Mouse (Mus musculus) neural tube, embryonic 13.5 days (tissue): ENCODE results near the gene Chchd1. TPM values are rescaled to one million over a fixed set of nuclear protein-coding genes. Genes with fewer than 3 reads are reported as not detected.

Experiments
- ATAC-seq: fragments of 200-750 bp; cut with Nextera tagmentation; 2 replicates; pipeline ENCODE4 v1.8.0; 2017; ENCODE audit warnings: low read depth, mild to moderate bottlenecking, moderate TSS enrichment, moderate library complexity
- H3K27ac ChIP-seq: fragments of 300-500 bp; sonication (generic); replicated peaks from 2 replicates; pipeline ENCODE4 v1.5.1; 2015; ENCODE audit warnings: moderate library complexity, mild to moderate bottlenecking, inconsistent platforms
- H3K27me3 ChIP-seq: fragments of 300-500 bp; sonication (generic); 2 replicates; pipeline ENCODE4 v1.6.1; 2015; ENCODE audit warnings: mild to moderate bottlenecking, inconsistent platforms
- H3K36me3 ChIP-seq: fragments of 300-500 bp; sonication (generic); 2 replicates; pipeline ENCODE4 v1.6.1; 2015; ENCODE audit warnings: mild to moderate bottlenecking, inconsistent platforms
- H3K4me1 ChIP-seq: fragments of 300-500 bp; sonication (generic); replicated peaks from 2 replicates; pipeline ENCODE4 v1.6.1; 2015; ENCODE audit warnings: inconsistent platforms
- H3K4me2 ChIP-seq: fragments of 300-500 bp; sonication (generic); 2 replicates; pipeline ENCODE4 v1.6.1; 2015; ENCODE audit warnings: inconsistent platforms, mild to moderate bottlenecking, moderate library complexity
- H3K4me3 ChIP-seq: fragments of 300-500 bp; sonication (generic); 2 replicates; pipeline ENCODE4 v1.5.1; 2015; ENCODE audit warnings: mild to moderate bottlenecking, inconsistent platforms
- H3K9ac ChIP-seq: fragments of 300-500 bp; sonication (generic); 2 replicates; pipeline ENCODE4 v1.6.1; 2015; ENCODE audit warnings: moderate library complexity, mild to moderate bottlenecking, inconsistent platforms
- H3K9me3 ChIP-seq: fragments of 300-500 bp; sonication (generic); 2 replicates; pipeline ENCODE4 v1.6.1; 2016; ENCODE audit warnings: inconsistent platforms
- WGBS: fragments of 180-500 bp; shearing (Covaris S2); methylation state at CpG from one replicate; pipeline ENCODE4 v1.1.7; 2015; 5-methylcytosine and 5-hydroxymethylcytosine counted together
- polyA plus RNA-seq: library from polyadenylated mRNA; unstranded; fragments of >200 nt; fragmentation: Nextera tagmentation; extraction: Ambion mirVana; gene quantifications from 2 replicates; pipeline ENCODE4 v1.2.1, GENCODE M21; 2015

Chchd1 gene
- polyA plus RNA-seq, 1 experiment from 2014 or later = 218 TPM

- H3K27ac ChIP-seq = no peak overlapping the region
- WGBS = 60% methylated on average over 3 of the region's 3 CpGs
- H3K9me3 ChIP-seq = no peaks in the 10 kb centered on the region
- no peaks in the 10 kb centered on the region for H3K36me3 ChIP-seq
- ATAC-seq = no peak
- no peak overlapping the region for H3K4me2 ChIP-seq
- H3K27me3 ChIP-seq = peaks cover 56% of the 10 kb centered on the region
- peaks cover 18% of the 10 kb centered on the region for H3K4me1 ChIP-seq
- H3K9ac ChIP-seq = no peak overlapping the region
- H3K4me3 ChIP-seq = no peak overlapping the region
Measured at GRCm38 (mm10) chr14:20664436-20664835, 38.4 kb upstream of the Chchd1 start.

- Histone ChIP-seq H3K9me3 (no peaks in the 10 kb centered on the region), H3K4me3 (no peak overlapping the region), H3K27ac (no peak overlapping the region), H3K9ac (no peak overlapping the region), H3K27me3 (peaks cover 74% of the 10 kb centered on the region), H3K4me1 (peaks cover 2% of the 10 kb centered on the region), H3K36me3 (no peaks in the 10 kb centered on the region), H3K4me2 (no peak overlapping the region)
- ATAC-seq = no peak
- 76% methylated on average over 1 of the region's 1 CpGs for WGBS
Measured at GRCm38 (mm10) chr14:20667469-20667868, 35.3 kb upstream of the Chchd1 start.

DNA sequence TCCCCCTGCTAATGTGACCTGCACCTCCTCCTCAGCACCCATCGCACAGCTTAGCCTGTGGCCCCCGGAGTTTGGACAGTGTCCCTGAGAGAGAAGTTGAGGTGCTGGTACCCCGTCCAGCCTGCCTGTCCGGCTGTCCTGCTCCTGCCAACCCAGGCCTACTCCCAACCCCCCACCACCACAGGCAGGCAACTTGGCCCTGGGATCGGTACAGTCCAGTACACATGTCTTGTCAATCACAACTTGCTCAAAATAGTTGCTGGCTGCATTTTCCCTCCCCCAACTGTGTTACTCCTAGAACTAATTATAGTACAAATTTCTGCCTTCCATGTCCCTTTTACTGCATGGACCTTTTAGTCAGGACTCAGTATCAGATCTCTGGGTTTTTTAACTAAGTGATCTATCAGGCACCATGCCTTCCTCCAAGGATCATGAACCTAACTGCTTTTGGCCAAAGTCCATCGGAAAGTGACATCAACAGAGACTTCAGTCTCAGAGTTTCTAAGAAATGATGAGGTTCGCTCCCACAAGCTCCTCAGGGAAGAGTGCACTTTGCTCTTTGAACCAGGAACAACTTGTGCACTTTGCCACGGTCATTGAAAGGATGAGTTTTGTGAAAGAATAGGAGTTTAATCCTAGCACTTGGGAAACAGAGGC, 34.5 kb upstream of the Chchd1 start, which contains the start of gene Synpo2l:
Synpo2l (minus strand) TSS at position 201 of the 657 bp plus-strand sequence.
- no peak within 1 kb of the TSS for H3K27ac ChIP-seq
- no peak within 1 kb of the TSS for H3K4me3 ChIP-seq
- H3K9ac ChIP-seq = 0 out of 2 replicates have a peak within 1 kb of the TSS, but pooled peaks have one; percentile 8
- ATAC-seq = no peak
- no peak within 1 kb of the TSS for H3K4me2 ChIP-seq
- no peaks in the 10 kb centered on the region for H3K9me3 ChIP-seq
- H3K27me3 ChIP-seq = peaks cover 66% of the 10 kb centered on the region
- H3K36me3 ChIP-seq = no peaks in the 10 kb centered on the region
- H3K4me1 ChIP-seq = 0 out of 2 replicates have a peak, but pooled peaks cover 1% of the 10 kb centered on the region
- whole genome bisulfite sequencing = 80% methylated on average over 8 of the region's 8 CpGs

DNA sequence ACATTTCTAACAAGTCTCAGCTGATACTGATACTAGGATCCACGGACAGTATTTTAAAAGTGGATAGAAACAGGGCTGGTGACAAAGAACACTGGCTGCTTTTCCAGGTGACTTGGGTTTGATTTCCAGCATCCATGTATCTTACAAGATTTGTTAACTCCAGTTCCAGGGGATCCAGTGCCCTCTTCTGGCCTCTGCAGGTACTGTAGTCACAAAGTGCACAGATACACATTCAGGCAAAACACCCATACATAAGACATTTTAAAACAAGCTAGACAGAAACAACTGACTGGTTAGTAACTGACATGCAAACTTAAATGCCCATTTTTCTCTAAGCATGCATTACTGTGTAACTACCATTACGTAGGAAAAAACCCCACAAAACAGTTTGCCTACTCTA, 29.8 kb upstream of the Chchd1 start:
- 94% methylated on average over 2 of the region's 2 CpGs for WGBS
- no peaks in the 10 kb centered on the region for H3K9me3 ChIP-seq
- peak overlapping the region; percentile 79 for H3K4me2 ChIP-seq
- H3K9ac ChIP-seq = no peak overlapping the region
- H3K36me3 ChIP-seq = peaks cover 24% of the 10 kb centered on the region
- no peak overlapping the region for H3K27ac ChIP-seq
- no peak overlapping the region for H3K4me3 ChIP-seq
- peaks cover 38% of the 10 kb centered on the region for H3K27me3 ChIP-seq
- H3K4me1 ChIP-seq = peaks cover 24% of the 10 kb centered on the region
- ATAC-seq = no peak

DNA sequence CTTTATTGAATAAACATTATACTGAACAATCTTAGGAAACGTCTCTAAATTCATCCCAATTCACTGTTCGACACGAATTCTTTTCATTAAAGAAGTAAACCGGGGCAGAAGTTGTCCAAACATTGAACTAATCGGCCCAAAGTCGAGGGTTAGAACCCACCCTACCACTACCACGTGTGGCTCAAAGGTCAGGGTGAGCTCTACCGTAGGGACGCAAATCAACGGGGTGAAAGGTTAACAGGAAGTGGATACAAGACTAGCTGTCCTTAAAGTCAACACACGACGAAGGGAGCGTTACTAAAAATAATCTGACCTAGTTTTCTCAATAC, 29.1 kb upstream of the Chchd1 start:
- H3K36me3 ChIP-seq = peaks cover 31% of the 10 kb centered on the region
- peak overlapping the region; percentile 79 for H3K4me2 ChIP-seq
- no peaks in the 10 kb centered on the region for H3K9me3 ChIP-seq
- H3K27me3 ChIP-seq = peaks cover 30% of the 10 kb centered on the region
- ATAC-seq = peak; percentile 79
- peaks cover 24% of the 10 kb centered on the region for H3K4me1 ChIP-seq
- H3K4me3 ChIP-seq = peak overlapping the region; percentile 92
- peak overlapping the region; percentile 54; the same call in 1 of the 2 replicates for H3K9ac ChIP-seq
- H3K27ac ChIP-seq = peak overlapping the region; percentile 54
- 12% methylated on average over 13 of the region's 13 CpGs for WGBS

GRCm38 (mm10) chr14:20674064-20674833, 28.6 kb upstream of the Chchd1 start, which contains the start of gene Sec24c:
Gene Sec24c, plus strand, starts transcription at chr14:20674308.
- H3K9me3 ChIP-seq = no peaks in the 10 kb centered on the region
- H3K36me3 ChIP-seq = peaks cover 37% of the 10 kb centered on the region
- peaks cover 26% of the 10 kb centered on the region for H3K27me3 ChIP-seq
- H3K4me1 ChIP-seq = peaks cover 24% of the 10 kb centered on the region
- peak within 1 kb of the TSS; percentile 89 for H3K27ac ChIP-seq
- peak within 1 kb of the TSS; percentile 79 for H3K4me2 ChIP-seq
- H3K9ac ChIP-seq = peak within 1 kb of the TSS; percentile 91
- WGBS = under 1% methylated on average over 43 of the region's 43 CpGs
- H3K4me3 ChIP-seq = peak within 1 kb of the TSS; percentile 92
- peak; percentile 97 for ATAC-seq

DNA sequence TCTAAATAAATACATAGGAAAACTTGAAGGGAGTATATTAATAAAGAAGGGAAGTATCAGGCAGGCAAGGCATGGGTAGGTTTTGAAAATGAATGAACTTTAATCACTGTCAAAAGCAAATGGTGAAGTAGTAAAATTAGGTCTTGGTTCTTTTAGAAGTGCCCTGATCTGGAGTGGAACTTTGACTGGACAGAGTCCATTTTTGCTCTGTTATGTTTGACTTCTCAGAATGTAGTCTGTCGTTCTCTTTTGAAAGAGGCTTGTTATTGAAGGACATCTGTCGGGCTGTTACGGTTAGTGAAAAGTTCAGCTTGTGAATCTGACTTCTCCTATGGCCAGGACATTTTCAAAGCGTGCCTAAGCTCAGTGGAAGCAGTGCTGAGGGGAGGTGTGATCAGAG, 24.9 kb upstream of the Chchd1 start:
- H3K4me3 ChIP-seq = no peak overlapping the region
- WGBS = 97% methylated on average over 4 of the region's 4 CpGs
- no peaks in the 10 kb centered on the region for H3K9me3 ChIP-seq
- H3K4me2 ChIP-seq = no peak overlapping the region
- no peak overlapping the region for H3K27ac ChIP-seq
- H3K9ac ChIP-seq = no peak overlapping the region
- peaks cover 24% of the 10 kb centered on the region for H3K4me1 ChIP-seq
- peaks cover 73% of the 10 kb centered on the region for H3K36me3 ChIP-seq
- ATAC-seq = no peak
- H3K27me3 ChIP-seq = no peaks in the 10 kb centered on the region

DNA sequence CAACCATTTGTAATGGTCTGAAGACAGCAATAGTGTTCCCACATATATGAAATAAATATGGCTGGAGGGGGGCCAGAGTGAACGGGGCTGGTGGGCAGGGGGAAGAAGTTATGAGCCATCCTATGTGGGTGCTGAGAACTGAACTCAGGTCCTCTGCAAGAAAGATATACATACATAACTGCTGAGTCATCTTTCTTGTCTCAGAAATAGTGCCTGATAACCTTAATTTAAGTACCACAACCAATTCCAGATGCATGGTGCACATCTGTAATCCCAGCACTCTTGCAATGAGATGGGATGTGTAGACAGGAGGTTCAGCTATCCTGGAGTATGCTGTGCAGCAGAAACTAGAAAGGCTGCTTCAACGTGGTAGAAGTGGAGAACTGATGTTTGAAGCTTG, 21.1 kb upstream of the Chchd1 start:
- Histone ChIP-seq H3K27me3 (no peaks in the 10 kb centered on the region), H3K36me3 (peaks cover 100% of the 10 kb centered on the region), H3K4me3 (no peak overlapping the region), H3K27ac (no peak overlapping the region), H3K9ac (no peak overlapping the region), H3K4me1 (0 out of 2 replicates have a peak, but pooled peaks cover 2% of the 10 kb centered on the region), H3K9me3 (no peaks in the 10 kb centered on the region), H3K4me2 (no peak overlapping the region)
- WGBS = 93% methylated on average over 2 of the region's 2 CpGs
- no peak for ATAC-seq

GRCm38 (mm10) chr14:20682498-20682897, 20.3 kb upstream of the Chchd1 start:
- Histone ChIP-seq H3K27ac (no peak overlapping the region), H3K4me3 (no peak overlapping the region), H3K36me3 (peaks cover 100% of the 10 kb centered on the region), H3K4me1 (no peaks in the 10 kb centered on the region), H3K27me3 (no peaks in the 10 kb centered on the region), H3K9ac (no peak overlapping the region), H3K9me3 (no peaks in the 10 kb centered on the region), H3K4me2 (no peak overlapping the region)
- WGBS = 81% methylated on average over 3 of the region's 3 CpGs
- no peak for ATAC-seq

DNA sequence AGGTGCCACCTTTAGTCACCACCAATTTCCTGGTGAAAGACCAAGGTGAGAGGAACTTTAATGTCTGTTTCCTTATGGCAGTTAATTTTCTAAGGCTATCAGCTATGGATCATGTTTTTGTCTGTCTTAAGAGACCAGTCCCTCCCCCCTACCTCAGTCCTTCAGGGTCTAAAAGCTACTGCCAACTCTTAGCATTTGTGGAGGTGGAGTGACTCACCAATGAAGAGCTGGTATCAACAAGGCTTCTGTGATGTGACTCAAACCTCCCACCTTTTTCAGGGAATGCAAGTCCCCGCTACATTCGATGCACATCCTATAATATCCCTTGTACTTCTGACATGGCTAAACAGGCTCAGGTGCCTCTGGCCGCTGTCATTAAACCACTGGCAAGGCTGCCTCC, 16.2 kb upstream of the Chchd1 start:
- H3K27me3 ChIP-seq = no peaks in the 10 kb centered on the region
- 0 out of 2 replicates have a peak overlapping the region, but pooled peaks have one; percentile 17 for H3K9ac ChIP-seq
- ATAC-seq = no peak
- H3K9me3 ChIP-seq = no peaks in the 10 kb centered on the region
- no peak overlapping the region for H3K4me3 ChIP-seq
- peaks cover 100% of the 10 kb centered on the region for H3K36me3 ChIP-seq
- H3K4me2 ChIP-seq = no peak overlapping the region
- 93% methylated on average over 3 of the region's 3 CpGs for WGBS
- no peak overlapping the region for H3K27ac ChIP-seq
- no peaks in the 10 kb centered on the region for H3K4me1 ChIP-seq

- Histone ChIP-seq H3K9me3 (no peaks in the 10 kb centered on the region), H3K27me3 (no peaks in the 10 kb centered on the region), H3K4me3 (no peak overlapping the region), H3K4me1 (peaks cover 4% of the 10 kb centered on the region), H3K27ac (no peak overlapping the region), H3K4me2 (no peak overlapping the region), H3K9ac (no peak overlapping the region), H3K36me3 (peaks cover 100% of the 10 kb centered on the region)
- ATAC-seq = no peak
- 93% methylated on average over 2 of the region's 2 CpGs for WGBS
Measured at GRCm38 (mm10) chr14:20689009-20689408, 13.8 kb upstream of the Chchd1 start.

DNA sequence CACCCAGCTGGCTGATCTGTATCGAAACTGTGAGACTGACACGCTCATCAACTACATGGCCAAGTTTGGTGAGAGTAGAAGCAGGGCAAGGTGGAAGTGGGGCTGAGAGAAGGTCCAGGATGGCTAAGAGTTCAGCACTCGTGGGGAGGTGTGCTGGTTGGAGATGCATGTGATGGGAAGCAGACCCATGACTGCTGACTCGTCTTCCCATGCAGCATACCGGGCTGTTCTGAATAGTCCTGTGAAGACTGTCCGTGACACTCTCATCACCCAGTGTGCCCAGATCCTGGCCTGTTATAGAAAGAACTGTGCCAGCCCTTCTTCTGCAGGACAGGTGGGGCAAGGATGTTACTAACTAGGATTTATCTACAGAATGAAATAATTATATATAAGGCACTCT, 11.0 kb upstream of the Chchd1 start:
- ATAC-seq = no peak
- 94% methylated on average over 6 of the region's 6 CpGs for WGBS
- H3K27me3 ChIP-seq = no peaks in the 10 kb centered on the region
- no peak overlapping the region for H3K4me3 ChIP-seq
- H3K9ac ChIP-seq = no peak overlapping the region
- H3K27ac ChIP-seq = no peak overlapping the region
- H3K4me1 ChIP-seq = peaks cover 23% of the 10 kb centered on the region
- H3K9me3 ChIP-seq = no peaks in the 10 kb centered on the region
- H3K36me3 ChIP-seq = peaks cover 77% of the 10 kb centered on the region
- H3K4me2 ChIP-seq = no peak overlapping the region
